In genomic region chr12:36933118-36933610, GRCm38 (mm10) we compare ENCODE assay signal across 8 mouse cellular contexts.
DNase-seq lines count a peak whose midpoint lies in the region; ATAC-seq and TF ChIP-seq lines count a peak whose summit lies in the region.

No protein-coding gene starts in this region.

- ATAC-seq in granulocyte monocyte progenitor cell, adult 5-6 weeks (replicated peaks; ENCODE audit: poor library complexity, severe bottlenecking) = 0 out of 2 replicates have a peak, but pooled peaks have one; percentile 35
- ATAC-seq in limb, embryonic 12.5 days (ENCODE audit: insufficient number of reproducible peaks, insufficient read depth, low FRiP score, low TSS enrichment, low read depth) = no peak

- 5% methylated on average over 6 of the region's 6 CpGs for WGBS in limb, embryonic 12.5 days

- no peaks in the 10 kb centered on the region for H3K27me3 ChIP-seq in limb, embryonic 12.5 days

- no peaks in the 10 kb centered on the region for H3K36me3 ChIP-seq in limb, embryonic 12.5 days

- no peak for TF ChIP-seq POLR2A in brain, embryonic 14.5 days (IDR thresholded peaks at IDR 0.05; ENCODE audit: borderline replicate concordance, extremely low read depth, insufficient read depth, insufficient read length, poor library complexity, severe bottlenecking)

- no peaks in the 10 kb centered on the region for H3K9me3 ChIP-seq in limb, embryonic 12.5 days

- no peak overlapping the region for H3K9ac ChIP-seq in limb, embryonic 12.5 days (replicated peaks)

- no peak overlapping the region for H3K4me3 ChIP-seq in limb, embryonic 12.5 days (replicated peaks)
- no peak overlapping the region for H3K4me3 ChIP-seq in layer of hippocampus, adult 2 months

- peak overlapping the region; percentile 31 for H3K4me2 ChIP-seq in limb, embryonic 12.5 days

- no peak for TF ChIP-seq CTCF in brain, embryonic 14.5 days (IDR thresholded peaks at IDR 0.05; ENCODE audit: borderline replicate concordance, extremely low read depth, insufficient read depth, insufficient read length)
- TF ChIP-seq CTCF in layer of hippocampus, adult 2 months (conservative IDR thresholded peaks at IDR 0.05) = no peak

- DNase-seq in gastrocnemius, postnatal 25 days = peak; percentile 33
- DNase-seq in gastrocnemius, adult 8-10 months (ENCODE audit: low spot score in 2 of 2) = no peak
- DNase-seq in brain, embryonic 14.5 days (ENCODE audit: low read depth) = peak; percentile 60
- DNase-seq in thymus, postnatal 10 days (ENCODE audit: low spot score in 2 of 2) = peak; percentile 12 to 13
- DNase-seq in layer of hippocampus, adult 2 months (ENCODE audit: low spot score in 2 of 2) = no peak
- no peak for DNase-seq in testis, postnatal 10 days (ENCODE audit: low spot score)

- peak overlapping the region; percentile 69 for H3K27ac ChIP-seq in limb, embryonic 12.5 days
- no peak overlapping the region for H3K27ac ChIP-seq in layer of hippocampus, adult 2 months

- H3K4me1 ChIP-seq in limb, embryonic 12.5 days (replicated peaks) = peaks cover 6% of the 10 kb centered on the region; the same call in 1 of the 2 replicates

Comparison
In these comparisons a context has a peak if more than half of its experiments do, and no peak if none do; other contexts are left out.
1. DNase-seq: peak in gastrocnemius, postnatal 25 days (single experiment), brain, embryonic 14.5 days (single experiment) and thymus, postnatal 10 days (2 of 2); none in gastrocnemius, adult 8-10 months (0 of 2), layer of hippocampus, adult 2 months (0 of 2) and testis, postnatal 10 days (single experiment).